Mouse (Mus musculus) limb, embryonic 14.5 days (tissue): Measurements from ENCODE around the gene Prpf18. TPM values are rescaled to one million over a fixed set of nuclear protein-coding genes. Genes with fewer than 3 reads are reported as not detected.

Experiments used
- ATAC-seq: fragments of 200-750 bp; cut with Nextera tagmentation; 2 replicates; pipeline ENCODE4 v1.8.0; 2017; ENCODE audit warnings: low read depth, moderate number of reproducible peaks, moderate TSS enrichment; ENCODE audit not compliant: low FRiP score
- DNase-seq: peaks from one replicate; pipeline ENCODE4 v3.0.0-alpha.2; 2015; ENCODE audit warnings: low spot score
- H3K27ac ChIP-seq: fragments of 300-500 bp; sonication (generic); replicated peaks from 2 replicates; pipeline ENCODE4 v1.5.1; 2014; ENCODE audit warnings: low read depth, mild to moderate bottlenecking, low read length, moderate library complexity, mixed read lengths
- H3K27me3 ChIP-seq: fragments of 300-500 bp; sonication (generic); 2 replicates; pipeline ENCODE4 v1.6.1; 2014; ENCODE audit warnings: low read length, mixed read lengths; ENCODE audit not compliant: control insufficient read depth, insufficient read depth
- H3K36me3 ChIP-seq: fragments of 300-500 bp; sonication (generic); 2 replicates; pipeline ENCODE4 v1.6.1; 2014; ENCODE audit warnings: mild to moderate bottlenecking, low read length, moderate library complexity, mixed read lengths; ENCODE audit not compliant: control insufficient read depth, insufficient read depth
- H3K4me1 ChIP-seq: fragments of 300-500 bp; sonication (generic); 2 replicates; pipeline ENCODE4 v1.6.1; 2014; ENCODE audit warnings: antibody characterized with exemption, low read length, mixed read lengths; ENCODE audit not compliant: control insufficient read depth, insufficient read depth
- H3K4me2 ChIP-seq: fragments of 300-500 bp; sonication (generic); replicated peaks from 2 replicates; pipeline ENCODE4 v1.6.1; 2014; ENCODE audit warnings: low read depth, mild to moderate bottlenecking, low read length, moderate library complexity; ENCODE audit not compliant: severe bottlenecking
- H3K4me3 ChIP-seq: fragments of 300-500 bp; sonication (generic); replicated peaks from 2 replicates; pipeline ENCODE4 v1.5.1; 2014; ENCODE audit warnings: low read length
- H3K9ac ChIP-seq: fragments of 300-500 bp; sonication (generic); 2 replicates; pipeline ENCODE4 v1.6.1; 2014; ENCODE audit warnings: mild to moderate bottlenecking, low read depth, low read length, moderate library complexity; ENCODE audit not compliant: severe bottlenecking
- H3K9me3 ChIP-seq: fragments of 300-500 bp; sonication (generic); 2 replicates; pipeline ENCODE4 v1.6.1; 2016; ENCODE audit warnings: low read length; ENCODE audit not compliant: control insufficient read depth
- POLR2A ChIP-seq: fragments of 200-500 bp; IDR thresholded peaks from 2 replicates; pipeline ENCODE4 v1.8.0; 2012; ENCODE audit warnings: inconsistent platforms, mild to moderate bottlenecking, moderate library complexity, borderline replicate concordance; ENCODE audit not compliant: insufficient read depth, insufficient read length; ENCODE audit errors: extremely low read depth
- WGBS: fragments of 180-500 bp; shearing (Covaris S2); extraction: QIAGEN DNeasy Blood & Tissue Kit; methylation state at CpG from one replicate; pipeline ENCODE4 v1.1.7; 2014; 5-methylcytosine and 5-hydroxymethylcytosine counted together
- polyA plus RNA-seq, 2 experiments: library from polyadenylated mRNA; depleted of rRNA in 1 of 2; stranded (reverse) in 1 of 2; unstranded in 1 of 2; fragments of >200 nt; fragmentation: Nextera tagmentation in 1 of 2; extraction: Ambion mirVana in 1 of 2; gene quantifications; 2 replicates each; pipeline versions ENCODE4 v1.2.1 to v1.2.3; 2012 to 2014

Gene Prpf18
- polyA plus RNA-seq, 2 experiments, result 26.2 to 28.0 TPM

GRCm38 (mm10) chr2:4580666-4581065, 71.2 kb downstream of the Prpf18 start:
- no peak overlapping the region for H3K27ac ChIP-seq
- peaks cover 38% of the 10 kb centered on the region for H3K4me1 ChIP-seq
- TF ChIP-seq POLR2A, result no peak
- ATAC-seq (no peak), DNase-seq (no peak)
- H3K36me3 ChIP-seq, result peaks cover 60% of the 10 kb centered on the region
- no peak overlapping the region for H3K4me2 ChIP-seq
- H3K9me3 ChIP-seq, result no peaks in the 10 kb centered on the region
- no peak overlapping the region for H3K4me3 ChIP-seq
- no peak overlapping the region for H3K9ac ChIP-seq
- 84% methylated on average over 6 of the region's 6 CpGs for WGBS
- no peaks in the 10 kb centered on the region for H3K27me3 ChIP-seq

- TF ChIP-seq POLR2A, result no peak
- H3K9me3 ChIP-seq, result no peaks in the 10 kb centered on the region
- H3K9ac ChIP-seq, result no peak overlapping the region
- no peak overlapping the region for H3K4me3 ChIP-seq
- peaks cover 69% of the 10 kb centered on the region for H3K36me3 ChIP-seq
- 0 out of 2 replicates have a peak overlapping the region, but pooled peaks have one; percentile 35 for H3K27ac ChIP-seq
- 65% methylated on average over 8 of the region's 8 CpGs for WGBS
- no peak overlapping the region for H3K4me2 ChIP-seq
- H3K4me1 ChIP-seq, result peaks cover 28% of the 10 kb centered on the region
- DNase-seq, result peak; percentile 45
- peak; percentile 54 for ATAC-seq
- H3K27me3 ChIP-seq, result no peaks in the 10 kb centered on the region
Observed at GRCm38 (mm10) chr2:4579357-4580068, 72.4 kb downstream of the Prpf18 start.

GRCm38 (mm10) chr2:4578291-4578690, 73.6 kb downstream of the Prpf18 start:
- H3K4me1 ChIP-seq, result peaks cover 17% of the 10 kb centered on the region

GRCm38 (mm10) chr2:4575975-4576374, 75.9 kb downstream of the Prpf18 start:
- Histone ChIP-seq H3K4me3 (no peak overlapping the region), H3K27me3 (no peaks in the 10 kb centered on the region), H3K36me3 (peaks cover 93% of the 10 kb centered on the region), H3K4me2 (no peak overlapping the region), H3K4me1 (peaks cover 8% of the 10 kb centered on the region; the same call in 1 of the 2 replicates), H3K9ac (no peak overlapping the region), H3K9me3 (no peaks in the 10 kb centered on the region), H3K27ac (no peak overlapping the region)
- DNase-seq, result no peak
- no peak for ATAC-seq
- no peak for TF ChIP-seq POLR2A
- WGBS, result 94% methylated on average over 7 of the region's 7 CpGs

More at GRCm38 (mm10) chr2:4578291-4578690, 73.6 kb downstream of the Prpf18 start:
- Histone ChIP-seq H3K36me3 (peaks cover 81% of the 10 kb centered on the region), H3K27me3 (no peaks in the 10 kb centered on the region), H3K27ac (no peak overlapping the region), H3K4me2 (no peak overlapping the region), H3K9me3 (no peaks in the 10 kb centered on the region), H3K4me3 (no peak overlapping the region), H3K9ac (no peak overlapping the region)
- 73% methylated on average over 5 of the region's 5 CpGs for WGBS
- ATAC-seq (no peak), DNase-seq (no peak)
- TF ChIP-seq POLR2A, result no peak

GRCm38 (mm10) chr2:4575163-4575562, 76.8 kb downstream of the Prpf18 start:
- no peak for TF ChIP-seq POLR2A
- ATAC-seq (no peak), DNase-seq (no peak)
- Histone ChIP-seq H3K4me1 (peaks cover 8% of the 10 kb centered on the region; the same call in 1 of the 2 replicates), H3K27ac (no peak overlapping the region), H3K27me3 (no peaks in the 10 kb centered on the region), H3K4me3 (no peak overlapping the region), H3K4me2 (no peak overlapping the region), H3K9me3 (no peaks in the 10 kb centered on the region), H3K36me3 (peaks cover 90% of the 10 kb centered on the region), H3K9ac (no peak overlapping the region)
- 81% methylated on average over 2 of the region's 2 CpGs for WGBS

- WGBS, result 64% methylated on average over 5 of the region's 5 CpGs
- H3K36me3 ChIP-seq, result peaks cover 83% of the 10 kb centered on the region
Observed at GRCm38 (mm10) chr2:4574251-4574650, 77.7 kb downstream of the Prpf18 start.

More at GRCm38 (mm10) chr2:4574251-4574650, 77.7 kb downstream of the Prpf18 start:
- ATAC-seq (no peak), DNase-seq (no peak)
- Histone ChIP-seq H3K4me3 (no peak overlapping the region), H3K9ac (no peak overlapping the region), H3K27me3 (no peaks in the 10 kb centered on the region), H3K27ac (no peak overlapping the region), H3K9me3 (no peaks in the 10 kb centered on the region), H3K4me2 (no peak overlapping the region), H3K4me1 (peaks cover 11% of the 10 kb centered on the region; the same call in 1 of the 2 replicates)
- no peak for TF ChIP-seq POLR2A
